Mouse (Mus musculus) liver, embryonic 15.5 days (tissue): ENCODE data around the gene Als2. TPM values are rescaled to one million over a fixed set of nuclear protein-coding genes. Genes with fewer than 3 reads are reported as not detected.

ENCODE experiments used
- ATAC-seq: fragments of 200-750 bp; cut with Nextera tagmentation; 2 replicates; pipeline ENCODE4 v1.8.0; 2017; ENCODE audit warnings: moderate number of reproducible peaks, mild to moderate bottlenecking, moderate library complexity; ENCODE audit not compliant: insufficient read depth
- H3K27ac ChIP-seq: fragments of 300-500 bp; sonication (generic); replicated peaks from 2 replicates; pipeline ENCODE4 v1.5.1; 2015; ENCODE audit warnings: mild to moderate bottlenecking, inconsistent platforms
- H3K27me3 ChIP-seq: fragments of 300-500 bp; sonication (generic); 2 replicates; pipeline ENCODE4 v1.6.1; 2015; ENCODE audit warnings: mild to moderate bottlenecking, inconsistent platforms
- H3K36me3 ChIP-seq: fragments of 300-500 bp; sonication (generic); replicated peaks from 2 replicates; pipeline ENCODE4 v1.6.1; 2015; ENCODE audit warnings: moderate library complexity, mild to moderate bottlenecking, inconsistent platforms
- H3K4me1 ChIP-seq: fragments of 300-500 bp; sonication (generic); replicated peaks from 2 replicates; pipeline ENCODE4 v1.6.1; 2015; ENCODE audit warnings: inconsistent platforms
- H3K4me2 ChIP-seq: fragments of 300-500 bp; sonication (generic); 2 replicates; pipeline ENCODE4 v1.6.1; 2015; ENCODE audit warnings: moderate library complexity, mild to moderate bottlenecking, inconsistent platforms
- H3K4me3 ChIP-seq: fragments of 300-500 bp; sonication (generic); replicated peaks from 2 replicates; pipeline ENCODE4 v1.5.1; 2015; ENCODE audit warnings: mild to moderate bottlenecking, inconsistent platforms
- H3K9ac ChIP-seq: fragments of 300-500 bp; sonication (generic); 2 replicates; pipeline ENCODE4 v1.6.1; 2015; ENCODE audit warnings: moderate library complexity, mild to moderate bottlenecking, inconsistent platforms
- H3K9me3 ChIP-seq: fragments of 300-500 bp; sonication (generic); replicated peaks from 2 replicates; pipeline ENCODE4 v1.6.1; 2016; ENCODE audit warnings: inconsistent platforms
- WGBS: fragments of 180-500 bp; shearing (Covaris S2); methylation state at CpG from one replicate; pipeline ENCODE4 v1.1.7; 2015; ENCODE audit warnings: mixed read lengths; ENCODE audit not compliant: insufficient replicate concordance; 5-methylcytosine and 5-hydroxymethylcytosine counted together
- polyA plus RNA-seq: library from polyadenylated mRNA; unstranded; fragments of >200 nt; fragmentation: Nextera tagmentation; extraction: Ambion mirVana; gene quantifications from 2 replicates; pipeline ENCODE4 v1.2.1, GENCODE M21; 2015

Als2 gene
- polyA plus RNA-seq, 1 experiment from 2014 or later: 5.7 TPM

GRCm38 (mm10) chr1:59211651-59212050, 25.4 kb downstream of the Als2 start:
- Histone ChIP-seq H3K27me3 (no peaks in the 10 kb centered on the region), H3K9ac (no peak overlapping the region), H3K4me1 (0 out of 2 replicates have a peak, but pooled peaks cover 6% of the 10 kb centered on the region), H3K36me3 (peaks cover 27% of the 10 kb centered on the region), H3K9me3 (no peaks in the 10 kb centered on the region), H3K4me3 (no peak overlapping the region), H3K27ac (peak overlapping the region; percentile 59), H3K4me2 (no peak overlapping the region)
- WGBS: 64% methylated on average over 4 of the region's 4 CpGs
- peak; percentile 54; the same call in 1 of the 2 replicates for ATAC-seq

GRCm38 (mm10) chr1:59208331-59208730, 28.7 kb downstream of the Als2 start:
- ATAC-seq: no peak
- H3K27ac ChIP-seq: no peak overlapping the region
- peaks cover 9% of the 10 kb centered on the region for H3K36me3 ChIP-seq
- H3K4me1 ChIP-seq: 0 out of 2 replicates have a peak, but pooled peaks cover 6% of the 10 kb centered on the region
- no peak overlapping the region for H3K4me3 ChIP-seq
- no peaks in the 10 kb centered on the region for H3K9me3 ChIP-seq
- H3K9ac ChIP-seq: no peak overlapping the region
- WGBS: 70% methylated on average over 1 of the region's 1 CpGs
- no peaks in the 10 kb centered on the region for H3K27me3 ChIP-seq
- H3K4me2 ChIP-seq: no peak overlapping the region

- no peak overlapping the region for H3K27ac ChIP-seq
- peaks cover 11% of the 10 kb centered on the region for H3K36me3 ChIP-seq
- no peak overlapping the region for H3K4me3 ChIP-seq
- H3K27me3 ChIP-seq: no peaks in the 10 kb centered on the region
- H3K4me1 ChIP-seq: no peaks in the 10 kb centered on the region; the same call in 1 of the 2 replicates
- no peak for ATAC-seq
- no peak overlapping the region for H3K4me2 ChIP-seq
- 63% methylated on average over 1 of the region's 1 CpGs for WGBS
- H3K9ac ChIP-seq: no peak overlapping the region
- H3K9me3 ChIP-seq: no peaks in the 10 kb centered on the region
These were observed 32.5 kb downstream of the Als2 start for GRCm38 (mm10) chr1:59204489-59204888.

- H3K9ac ChIP-seq: no peak overlapping the region
- H3K4me3 ChIP-seq: no peak overlapping the region
- WGBS: 74% methylated on average over 10 of the region's 10 CpGs
- no peak overlapping the region for H3K4me2 ChIP-seq
- H3K4me1 ChIP-seq: no peaks in the 10 kb centered on the region; the same call in 1 of the 2 replicates
- peak; percentile 80 for ATAC-seq
- peak overlapping the region; percentile 48 for H3K27ac ChIP-seq
- no peaks in the 10 kb centered on the region for H3K27me3 ChIP-seq
- H3K36me3 ChIP-seq: peaks cover 18% of the 10 kb centered on the region
- H3K9me3 ChIP-seq: no peaks in the 10 kb centered on the region
These were observed 34.7 kb downstream of the Als2 start for GRCm38 (mm10) chr1:59202367-59202766.

GRCm38 (mm10) chr1:59201561-59201960, 35.5 kb downstream of the Als2 start:
- Histone ChIP-seq H3K27ac (peak overlapping the region; percentile 48; the same call in 1 of the 2 replicates), H3K4me1 (no peaks in the 10 kb centered on the region; the same call in 1 of the 2 replicates), H3K9ac (no peak overlapping the region), H3K36me3 (peaks cover 18% of the 10 kb centered on the region), H3K4me3 (no peak overlapping the region), H3K27me3 (no peaks in the 10 kb centered on the region), H3K9me3 (no peaks in the 10 kb centered on the region), H3K4me2 (no peak overlapping the region)
- 75% methylated on average over 1 of the region's 1 CpGs for WGBS
- 0 out of 2 replicates have a peak, but pooled peaks have one; percentile 25 for ATAC-seq

- ATAC-seq: peak; percentile 49; the same call in 1 of the 2 replicates
- no peak overlapping the region for H3K27ac ChIP-seq
- no peaks in the 10 kb centered on the region; the same call in 1 of the 2 replicates for H3K4me1 ChIP-seq
- H3K9me3 ChIP-seq: no peaks in the 10 kb centered on the region
- no peak overlapping the region for H3K4me2 ChIP-seq
- H3K9ac ChIP-seq: no peak overlapping the region
- WGBS: 55% methylated on average over 5 of the region's 5 CpGs
- H3K36me3 ChIP-seq: peaks cover 21% of the 10 kb centered on the region
- no peaks in the 10 kb centered on the region for H3K27me3 ChIP-seq
- no peak overlapping the region for H3K4me3 ChIP-seq
These were observed 36.1 kb downstream of the Als2 start for GRCm38 (mm10) chr1:59200960-59201359.

GRCm38 (mm10) chr1:59194979-59195378, 42.1 kb downstream of the Als2 start:
- no peaks in the 10 kb centered on the region for H3K4me1 ChIP-seq
- no peak overlapping the region for H3K27ac ChIP-seq
- H3K4me3 ChIP-seq: no peak overlapping the region
- 29% methylated on average over 6 of the region's 6 CpGs for WGBS
- H3K9me3 ChIP-seq: no peaks in the 10 kb centered on the region
- H3K36me3 ChIP-seq: peaks cover 44% of the 10 kb centered on the region
- no peak for ATAC-seq
- no peak overlapping the region for H3K4me2 ChIP-seq
- no peaks in the 10 kb centered on the region for H3K27me3 ChIP-seq
- no peak overlapping the region for H3K9ac ChIP-seq

GRCm38 (mm10) chr1:59187786-59188185, 49.2 kb downstream of the Als2 start:
- 76% methylated on average over 5 of the region's 5 CpGs for WGBS
- ATAC-seq: no peak

GRCm38 (mm10) chr1:59186317-59186716, 50.7 kb downstream of the Als2 start:
- ATAC-seq: no peak
- no peak overlapping the region for H3K4me3 ChIP-seq

More at GRCm38 (mm10) chr1:59187786-59188185, 49.2 kb downstream of the Als2 start:
- no peaks in the 10 kb centered on the region for H3K9me3 ChIP-seq
- no peak overlapping the region for H3K27ac ChIP-seq
- H3K4me3 ChIP-seq: no peak overlapping the region
- 0 out of 2 replicates have a peak, but pooled peaks cover 3% of the 10 kb centered on the region for H3K4me1 ChIP-seq
- peaks cover 25% of the 10 kb centered on the region for H3K36me3 ChIP-seq
- no peaks in the 10 kb centered on the region for H3K27me3 ChIP-seq
- H3K4me2 ChIP-seq: no peak overlapping the region
- H3K9ac ChIP-seq: no peak overlapping the region

GRCm38 (mm10) chr1:59185410-59185809, 51.6 kb downstream of the Als2 start:
- no peak overlapping the region for H3K27ac ChIP-seq
- no peaks in the 10 kb centered on the region for H3K9me3 ChIP-seq
- WGBS: 80% methylated on average over 9 of the region's 9 CpGs
- H3K4me3 ChIP-seq: no peak overlapping the region
- peaks cover 28% of the 10 kb centered on the region for H3K36me3 ChIP-seq
- no peaks in the 10 kb centered on the region for H3K27me3 ChIP-seq
- no peak for ATAC-seq
- no peak overlapping the region for H3K9ac ChIP-seq
- 0 out of 2 replicates have a peak, but pooled peaks cover 4% of the 10 kb centered on the region for H3K4me1 ChIP-seq
- no peak overlapping the region for H3K4me2 ChIP-seq

More at GRCm38 (mm10) chr1:59186317-59186716, 50.7 kb downstream of the Als2 start:
- Histone ChIP-seq H3K9ac (no peak overlapping the region), H3K9me3 (no peaks in the 10 kb centered on the region), H3K27me3 (no peaks in the 10 kb centered on the region), H3K4me1 (0 out of 2 replicates have a peak, but pooled peaks cover 4% of the 10 kb centered on the region), H3K27ac (no peak overlapping the region), H3K36me3 (peaks cover 32% of the 10 kb centered on the region), H3K4me2 (no peak overlapping the region)
- 74% methylated on average over 10 of the region's 10 CpGs for WGBS

- WGBS: 25% methylated on average over 4 of the region's 4 CpGs
These were observed 54.0 kb downstream of the Als2 start for GRCm38 (mm10) chr1:59183045-59183444.

More at GRCm38 (mm10) chr1:59183045-59183444, 54.0 kb downstream of the Als2 start:
- peak; percentile 44; the same call in 1 of the 2 replicates for ATAC-seq
- Histone ChIP-seq H3K4me1 (0 out of 2 replicates have a peak, but pooled peaks cover 4% of the 10 kb centered on the region), H3K9me3 (no peaks in the 10 kb centered on the region), H3K27ac (no peak overlapping the region), H3K4me2 (no peak overlapping the region), H3K4me3 (no peak overlapping the region), H3K9ac (no peak overlapping the region), H3K36me3 (peaks cover 46% of the 10 kb centered on the region), H3K27me3 (no peaks in the 10 kb centered on the region)
